Mouse (Mus musculus) left cerebral cortex, adult 11 months (tissue): ENCODE results near the gene Skil.
A peak's percentile ranks its signal among the peaks of the same experiment; 100 is the strongest.

Source experiments
- DNase-seq: peaks from one replicate; pipeline ENCODE4 v3.0.0; 2022; ENCODE audit warnings: low spot score

Gene Skil

GRCm38 (mm10) chr3:31094531-31095178 is at the start of gene Skil:
Skil (plus strand) TSS chr3:31095058.
- DNase-seq: peak; percentile 87

DNA sequence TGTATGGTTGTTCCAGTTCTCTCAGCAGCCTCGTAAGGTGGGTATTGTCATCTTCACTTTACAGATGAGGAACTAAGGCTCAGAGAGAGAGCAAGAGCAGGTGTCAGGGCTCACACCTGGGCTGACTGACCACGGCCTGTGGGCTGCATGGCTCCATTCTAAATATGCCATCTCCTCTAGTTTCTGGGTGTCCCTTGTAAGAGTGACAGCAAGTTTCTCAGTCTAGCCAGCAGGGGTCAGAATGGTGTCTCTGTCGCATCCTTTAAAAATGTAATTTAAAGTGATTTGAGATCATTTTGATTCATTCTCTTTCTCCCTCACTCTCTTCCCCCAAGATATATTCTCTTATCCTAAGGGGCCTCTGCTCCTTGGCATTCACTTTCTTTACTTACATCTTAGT is 47.6 kb upstream of the Skil start:
- no peak for DNase-seq

DNA sequence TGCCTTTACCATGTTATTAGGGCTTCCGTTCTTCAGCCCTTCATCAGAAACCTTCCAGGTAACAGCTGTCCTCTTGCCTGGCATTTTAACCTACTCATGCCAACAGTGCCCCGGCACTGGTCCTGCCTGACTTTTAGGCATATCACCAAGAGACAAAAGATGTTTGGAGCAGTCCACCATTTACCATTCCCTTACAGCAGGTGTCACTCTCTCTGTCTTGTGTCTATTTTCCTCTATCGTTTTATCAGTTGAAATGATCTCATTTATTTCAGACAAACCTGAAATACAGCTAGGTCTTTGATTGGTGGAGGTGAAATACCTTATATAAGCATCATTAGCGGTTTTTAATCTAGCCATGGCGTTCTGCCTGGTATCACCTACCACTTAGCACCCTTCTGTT is 45.8 kb upstream of the Skil start:
- DNase-seq: no peak

DNA sequence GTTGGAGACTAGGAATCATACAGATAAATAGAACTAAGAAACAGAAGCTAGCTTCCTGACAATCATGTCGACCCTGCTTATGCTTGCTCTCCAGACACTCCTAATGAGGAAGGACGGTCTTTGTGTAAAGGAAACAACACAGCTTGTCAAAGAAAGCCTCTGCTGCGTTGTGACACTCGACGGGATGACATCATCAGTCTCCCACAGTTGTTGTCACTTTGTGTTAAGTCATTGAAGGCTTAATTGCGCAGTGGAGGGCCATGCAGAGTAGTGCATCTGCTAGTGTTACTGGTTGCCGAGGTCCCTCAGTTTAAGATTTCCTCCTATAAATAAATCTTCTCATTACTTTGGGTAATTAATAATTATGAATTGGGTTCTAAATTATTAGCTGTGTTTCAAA is 44.5 kb upstream of the Skil start:
- DNase-seq: no peak

DNA sequence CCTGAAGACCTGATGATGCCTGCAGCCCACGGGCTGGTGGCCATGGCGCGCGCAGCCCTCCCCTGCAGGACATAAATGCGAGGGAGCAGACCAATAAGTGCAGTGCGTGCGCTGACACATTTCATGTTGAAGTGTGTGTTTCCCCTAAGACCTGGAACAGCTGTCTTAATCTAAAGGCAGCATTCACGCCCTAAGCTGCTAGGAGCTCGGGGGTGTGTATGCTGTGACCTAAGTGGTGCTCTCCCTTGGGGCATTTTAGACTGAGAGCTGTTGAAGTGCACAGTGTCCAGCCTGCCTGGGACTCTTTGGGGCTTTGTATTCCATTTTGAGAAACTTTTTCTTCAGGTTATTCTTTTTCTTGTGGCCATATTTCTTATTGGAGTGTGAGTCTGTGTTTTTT is 43.1 kb upstream of the Skil start:
- DNase-seq: no peak

DNA sequence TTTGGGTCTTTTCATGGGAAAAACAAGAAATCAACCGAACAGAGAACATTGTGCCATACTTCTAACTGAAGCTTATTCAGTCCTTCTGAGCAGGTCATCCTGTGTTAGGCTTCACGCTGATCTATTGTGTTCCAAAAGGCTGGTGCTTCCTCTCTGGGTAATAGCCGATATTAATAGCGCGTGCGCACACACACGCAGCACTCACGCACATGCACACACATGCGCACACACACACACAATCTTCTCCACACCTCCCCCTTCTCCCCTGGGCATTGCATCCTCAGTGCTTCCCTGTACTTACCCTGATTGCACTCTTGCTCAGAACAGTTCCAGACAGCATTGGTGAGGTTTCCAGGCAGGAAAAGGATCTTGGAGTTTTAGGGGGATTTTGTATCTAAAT is 41.7 kb upstream of the Skil start:
- DNase-seq: no peak

- DNase-seq: no peak
These were observed 40.0 kb upstream of the Skil start for GRCm38 (mm10) chr3:31054888-31055287.

GRCm38 (mm10) chr3:31056047-31056650 is 38.7 kb upstream of the Skil start:
- DNase-seq: no peak

DNA sequence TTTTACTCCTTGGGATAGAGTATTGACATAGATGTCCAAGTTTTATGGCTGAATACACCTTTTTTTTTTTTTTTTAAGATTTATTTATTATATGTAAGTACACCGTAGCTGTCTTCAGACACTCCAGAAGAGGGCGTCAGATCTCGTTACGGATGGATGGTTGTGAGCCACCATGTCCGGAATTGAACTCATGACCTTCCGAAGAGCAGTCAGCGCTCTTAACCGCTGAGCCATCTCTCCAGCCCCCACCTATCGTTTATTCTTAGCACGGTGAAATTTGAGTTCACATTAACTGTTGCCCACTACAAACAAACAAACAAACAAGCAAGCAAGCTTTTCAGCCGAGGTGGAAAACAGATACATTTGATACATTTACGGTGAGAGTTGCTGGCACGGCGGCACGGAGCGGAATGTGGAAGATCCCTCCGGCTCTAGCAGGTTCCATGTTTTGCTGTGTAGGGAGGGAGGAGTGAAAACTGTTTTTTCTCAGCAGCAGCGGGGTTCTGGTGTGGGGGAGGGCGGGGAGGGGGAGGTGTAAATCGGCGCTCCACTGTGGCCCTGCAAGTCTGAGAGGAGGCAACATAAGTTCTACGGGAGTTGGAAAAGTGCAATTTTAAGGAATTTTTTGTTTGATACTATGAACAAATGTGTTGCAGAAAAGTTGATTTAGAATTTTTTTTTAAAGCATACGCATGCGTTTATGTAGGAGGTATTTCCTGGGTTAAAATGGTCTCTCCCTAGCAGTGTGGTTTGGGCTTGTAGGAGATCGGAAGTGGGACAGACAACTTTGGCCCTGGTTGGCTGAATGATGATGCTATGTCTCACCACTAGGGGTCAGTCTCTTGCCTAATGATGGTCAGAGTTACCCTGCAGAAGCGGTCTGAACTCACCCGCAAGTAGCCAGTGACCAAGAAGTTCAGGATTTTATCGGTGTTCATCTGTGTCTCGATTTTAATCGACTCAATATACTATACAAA is 37.9 kb upstream of the Skil start:
- DNase-seq: peak; percentile 79

GRCm38 (mm10) chr3:31060745-31061102 is 34.1 kb upstream of the Skil start:
- no peak for DNase-seq

GRCm38 (mm10) chr3:31061103-31061785 is 33.6 kb upstream of the Skil start:
- DNase-seq: no peak

DNA sequence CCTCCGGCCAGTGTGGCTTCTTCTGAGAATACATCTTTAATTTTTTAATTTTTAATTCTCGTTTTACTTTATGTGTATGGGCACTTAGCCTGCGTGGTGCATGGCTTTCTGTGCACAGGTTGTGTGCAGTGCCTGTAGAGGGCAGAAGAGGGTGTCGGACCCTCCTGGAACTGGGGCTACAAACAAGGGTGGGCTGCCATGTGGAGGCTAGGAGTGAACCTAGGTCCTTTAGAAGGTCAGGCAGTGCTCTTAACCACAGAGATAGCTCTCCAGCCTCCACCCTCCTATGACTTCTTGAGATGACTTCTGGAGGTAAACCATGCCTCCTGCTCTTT is 33.1 kb upstream of the Skil start:
- DNase-seq: no peak

GRCm38 (mm10) chr3:31062325-31062724 is 32.5 kb upstream of the Skil start:
- no peak for DNase-seq

GRCm38 (mm10) chr3:31068482-31068881 is 26.4 kb upstream of the Skil start:
- no peak for DNase-seq

- DNase-seq: no peak
These were observed 23.1 kb upstream of the Skil start for GRCm38 (mm10) chr3:31071804-31072203.

DNA sequence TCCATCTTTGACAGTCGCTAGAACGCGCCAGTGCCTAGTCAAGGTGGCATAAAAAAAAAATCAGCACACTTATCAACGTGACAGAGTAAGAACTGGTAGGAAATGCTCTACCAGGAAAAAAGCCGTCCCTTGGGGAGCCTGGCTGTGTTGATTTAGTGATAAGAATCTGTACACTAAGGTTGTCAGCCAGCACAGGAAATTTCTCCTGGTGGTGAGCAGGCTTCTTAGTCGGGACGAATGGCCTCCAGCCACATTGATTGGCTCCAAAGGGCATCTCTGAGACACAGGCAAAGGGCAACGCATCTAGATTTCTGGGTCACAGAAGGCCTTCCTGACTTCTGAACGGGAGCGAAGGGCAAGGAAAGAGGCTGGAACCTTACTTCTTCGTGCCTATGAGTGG is 19.1 kb upstream of the Skil start:
- no peak for DNase-seq

DNA sequence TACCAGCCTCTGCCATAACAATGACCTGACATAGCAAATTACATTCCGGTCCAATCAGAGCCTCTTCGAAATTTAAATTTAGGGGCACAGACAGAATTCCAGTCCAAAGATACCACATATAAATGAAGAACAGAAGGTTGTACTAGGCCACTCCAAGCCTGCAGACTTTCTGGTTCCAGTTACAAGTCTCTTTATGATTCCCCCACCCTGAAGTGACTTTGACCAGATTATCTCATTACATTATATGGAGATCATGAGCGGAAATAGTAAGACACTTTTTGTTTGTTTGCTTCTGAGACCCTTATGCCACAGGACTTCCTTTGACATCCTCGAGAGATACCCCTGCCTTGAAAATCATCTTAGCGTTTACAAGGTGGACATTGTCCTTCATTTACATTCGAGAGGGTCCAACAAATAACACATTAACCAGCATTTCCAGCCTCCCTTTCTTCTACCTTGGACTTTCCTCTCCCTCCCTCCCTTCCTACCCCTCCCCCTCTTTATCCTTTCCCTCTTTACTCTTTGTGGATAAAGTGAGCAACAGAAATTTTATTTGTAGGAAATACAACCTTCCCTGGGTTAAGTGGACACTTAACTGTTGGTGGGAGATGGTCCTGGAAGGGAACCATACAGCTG is 17.7 kb upstream of the Skil start:
- no peak for DNase-seq

GRCm38 (mm10) chr3:31079450-31079849 is 15.4 kb upstream of the Skil start:
- no peak for DNase-seq

- no peak for DNase-seq
These were observed 13.9 kb upstream of the Skil start for GRCm38 (mm10) chr3:31080791-31081502.

GRCm38 (mm10) chr3:31082838-31083506 is 11.9 kb upstream of the Skil start:
- DNase-seq: no peak
